In genomic region chr6:95117614-95118541, GRCm38 (mm10) we compare ENCODE assay signal across 8 mouse cellular contexts. TPM values are rescaled to one million over a fixed set of nuclear protein-coding genes. Genes with fewer than 3 reads are reported as not detected.
A peak's percentile ranks its signal among the peaks of the same experiment; 100 is the strongest.
DNase-seq lines count a peak whose midpoint lies in the region; ATAC-seq and TF ChIP-seq lines count a peak whose summit lies in the region.

No protein-coding gene starts in this region.

- ATAC-seq in activated CD4-positive, CD25-positive, alpha-beta regulatory T cell, adult 4 months, result peak; percentile 99

- H3K36me3 ChIP-seq in megakaryocyte, embryonic 14.5 days (replicated peaks; ENCODE audit: low read length), result peaks cover 16% of the 10 kb centered on the region

- peak overlapping the region; percentile 65; the same call in 1 of the 2 replicates for H3K27ac ChIP-seq in cortical plate, adult 2 months (ENCODE audit: insufficient read depth, low read length)

- no peaks in the 10 kb centered on the region for H3K9me3 ChIP-seq in megakaryocyte, embryonic 14.5 days

- peak; percentile 69 for TF ChIP-seq POLR2A in cortical plate, adult 2 months (IDR thresholded peaks at IDR 0.05; ENCODE audit: extremely low read depth, insufficient read depth, low read length)

- TF ChIP-seq CTCF in cortical plate, adult 2 months (IDR thresholded peaks at IDR 0.05; ENCODE audit: extremely low read depth, insufficient read depth, low read length), result no peak

- H3K4me1 ChIP-seq in cortical plate, adult 2 months (ENCODE audit: control insufficient read depth, insufficient read depth, low read length), result no peaks in the 10 kb centered on the region
- H3K4me1 ChIP-seq in megakaryocyte, embryonic 14.5 days, result peaks cover 47% of the 10 kb centered on the region

- H3K27me3 ChIP-seq in megakaryocyte, embryonic 14.5 days (replicated peaks), result no peaks in the 10 kb centered on the region

- DNase-seq in gastrocnemius, adult 8-10 months (ENCODE audit: low spot score in 2 of 2), result peak; percentile 89 to 94
- peak; percentile 91 for DNase-seq in hindlimb bud, embryonic 11.5 days (ENCODE audit: extremely low spot score, low read depth, low spot score)
- DNase-seq in left cerebral cortex, adult 8-10 months (ENCODE audit: low spot score in 2 of 2), result peak; percentile 77 to 98
- peak; percentile 98 to 99 for DNase-seq in right cerebral cortex, postnatal 10 days (ENCODE audit: low spot score in 2 of 2)
- DNase-seq in urinary bladder, postnatal 25 days (ENCODE audit: low spot score), result peak; percentile 74

- H3K4me3 ChIP-seq in cortical plate, adult 2 months (ENCODE audit: insufficient read depth, low read length), result peak overlapping the region; percentile 49
- peak overlapping the region; percentile 97 for H3K4me3 ChIP-seq in megakaryocyte, embryonic 14.5 days (replicated peaks)

RNA-seq across cellular contexts. Expression of gene Kbtbd8, which starts 0.8 kb away (rescaled TPM):
- polyA plus RNA-seq in activated CD4-positive, CD25-positive, alpha-beta regulatory T cell, adult 4 months (2017; shearing (Covaris generic)), result 1 to 10 TPM; 2.3 to 3.2 TPM
- 3.3 and 3.7 TPM in 2 replicates for polyA plus RNA-seq in cortical plate, adult 2 months (2012; rRNA removed)
- total RNA-seq in gastrocnemius, adult 8-10 months (2022), result 1 to 10 TPM; 2.1 to 4.6 (median 3.0) TPM
- 10 to 100 TPM in 3 of 4 experiments, 1 to 10 TPM in 1; 8.0 to 14.1 (median 12.2) TPM for total RNA-seq in left cerebral cortex, adult 8-10 months (2022)
- not detected in 2 replicates for polyA plus RNA-seq in megakaryocyte, embryonic 14.5 days (2012; ENCODE audit: insufficient read depth, low replicate concordance)

Comparison
In these comparisons a context has a peak if more than half of its experiments do, and no peak if none do; other contexts are left out.
1. Peak in every context shown above with its lines: DNase-seq, ATAC-seq, H3K4me3 ChIP-seq and H3K27ac ChIP-seq.